Mouse (Mus musculus) left cerebral cortex, postnatal 10 days (tissue): ENCODE measurements around the gene Necab2. TPM values are rescaled to one million over a fixed set of nuclear protein-coding genes. Genes with fewer than 3 reads are reported as not detected.

Experiments
- DNase-seq, 2 experiments: peaks; one replicate each; pipeline ENCODE4 v3.0.0; 2021 to 2022; ENCODE audit warnings: low spot score in 2 of 2, mixed read lengths in 1 of 2; ENCODE audit errors: extremely low spot score in 1 of 2
- intact Hi-C: fragments of 180-260 bp; cut with DNase I; formaldehyde crosslinking; loops from one replicate; pipeline ENCODE4 v1.15.1; 2025
- total RNA-seq, 2 experiments: library from RNA; stranded (reverse); gene quantifications; 2 replicates each; pipeline ENCODE4 v1.2.3; 2021

Gene Necab2
- total RNA-seq, 2 experiments from 2014 or later: 51.6 to 63.6 TPM

DNA sequence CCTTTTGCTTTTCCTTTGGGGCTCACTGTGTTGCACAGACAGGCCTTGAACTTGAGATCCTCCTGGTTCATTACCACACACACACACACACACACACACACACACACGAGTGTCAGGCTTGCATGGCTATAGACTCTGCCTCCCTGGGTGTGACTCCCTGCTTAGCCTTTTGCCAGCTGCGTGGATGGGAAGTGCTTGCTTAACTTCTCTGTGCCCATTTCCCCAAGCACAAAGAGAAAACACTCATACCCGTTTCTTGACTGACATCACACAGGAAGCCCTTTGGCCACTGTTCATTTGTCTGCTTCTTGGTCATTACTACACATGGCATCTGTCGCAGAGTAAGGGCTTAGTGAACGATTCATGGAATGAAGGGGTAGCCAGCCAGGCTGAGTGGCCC lies 4.5 kb upstream of the Necab2 start:
- no peak for DNase-seq
- intact Hi-C loops: loop anchor here (5.0 to 10.0 kb wide), 2 partner anchors 235 to 333 kb away; partner anchors contain the start of gene Tldc1

DNA sequence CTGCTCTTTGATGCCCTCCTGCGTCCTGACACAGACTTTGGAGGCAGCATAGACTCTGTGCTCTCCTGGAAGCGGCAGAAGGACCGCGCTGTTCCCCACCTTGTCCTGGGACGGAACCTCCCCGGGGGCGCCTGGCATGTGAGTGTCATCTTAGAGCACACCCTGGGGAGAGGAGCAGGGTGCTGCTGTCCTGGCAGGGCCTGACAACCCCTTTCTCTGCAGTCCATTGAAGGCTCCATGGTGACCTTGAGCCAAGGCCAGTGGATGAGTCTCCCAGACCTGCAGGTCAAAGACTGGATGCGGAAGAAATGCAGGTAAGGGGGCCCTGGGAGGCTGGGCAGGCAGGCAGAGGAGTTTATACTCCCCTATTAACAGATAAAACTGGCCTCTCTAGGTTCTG lies 3.5 kb upstream of the Necab2 start:
- no peak for DNase-seq
- intact Hi-C loops: loop anchor here (5.0 to 10.0 kb wide), 2 partner anchors 234 to 332 kb away; partner anchors contain the start of gene Tldc1

DNA sequence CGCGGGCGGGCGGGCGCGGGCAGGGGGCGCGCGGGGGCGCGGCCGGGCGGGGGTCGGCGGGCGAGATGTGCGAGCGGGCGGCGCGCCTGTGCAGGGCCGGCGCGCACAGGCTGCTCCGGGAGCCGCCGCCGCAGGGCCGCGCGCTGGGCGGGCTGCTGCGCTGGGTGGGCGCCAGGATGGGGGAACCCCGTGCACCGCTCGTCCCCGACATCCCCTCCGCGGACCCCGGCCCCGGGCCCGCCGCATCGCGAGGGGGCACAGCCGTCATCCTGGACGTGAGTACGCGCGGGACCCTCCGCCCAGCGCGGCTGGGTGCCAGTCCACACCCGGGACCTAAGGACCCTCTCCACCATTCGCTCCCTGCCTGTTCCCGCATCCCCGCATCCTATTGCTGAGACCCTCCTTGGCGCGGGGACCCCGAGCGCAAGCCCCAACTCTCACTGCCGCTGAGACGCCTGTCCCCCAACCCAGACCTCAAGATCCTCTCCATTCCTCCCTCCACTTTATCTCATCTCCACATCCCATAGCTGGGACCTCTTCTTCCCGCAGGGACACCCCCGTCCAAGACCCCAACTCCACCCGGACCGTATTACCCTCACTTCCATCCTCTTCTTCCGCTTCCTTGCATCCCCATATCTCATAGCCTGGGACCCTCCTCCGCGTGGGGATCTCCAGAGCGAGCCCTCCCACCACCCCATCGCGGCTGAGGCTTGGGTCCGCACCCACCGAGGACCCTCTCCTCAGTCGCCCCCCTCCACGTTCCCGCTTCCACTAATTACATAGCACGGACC lies 666 bp downstream of the Necab2 start:
- DNase-seq: peak in 1 of 2 experiments; percentile 72
- intact Hi-C loops: loop anchor here (10.0 kb wide), 1 partner anchor 328 kb away; the partner anchor contains the start of gene Tldc1

DNA sequence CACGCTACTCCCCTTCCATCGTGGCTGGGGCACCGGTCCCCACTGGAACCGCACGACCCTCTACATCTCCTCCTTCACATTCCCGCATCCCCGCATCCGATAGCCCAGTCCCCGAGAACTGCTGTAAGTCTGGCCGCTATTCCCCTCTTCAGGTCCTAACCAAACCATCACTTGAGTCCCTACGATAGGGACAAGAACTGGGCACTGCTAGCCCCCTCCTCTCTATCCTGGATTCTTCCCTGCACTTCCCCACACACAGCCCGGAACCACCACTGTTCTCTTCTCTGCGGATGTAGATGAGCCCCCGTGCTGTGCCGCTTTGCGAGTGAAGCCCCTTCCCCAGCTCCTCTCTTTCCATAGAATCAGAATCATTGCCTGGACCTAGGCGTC lies 1.3 kb downstream of the Necab2 start:
- intact Hi-C loops: loop anchor here (10.0 kb wide), 1 partner anchor 327 kb away; the partner anchor contains the start of gene Tldc1
- DNase-seq: no peak

- DNase-seq: no peak
- intact Hi-C loops: loop anchor here (10.0 kb wide), 1 partner anchor 325 kb away; the partner anchor contains the start of gene Tldc1
These were observed 3.1 kb downstream of the Necab2 start for GRCm38 (mm10) chr8:119449627-119450026.

- DNase-seq: no peak
- intact Hi-C loops: no loop called here
These were observed 4.6 kb downstream of the Necab2 start for GRCm38 (mm10) chr8:119451131-119451530.

DNA sequence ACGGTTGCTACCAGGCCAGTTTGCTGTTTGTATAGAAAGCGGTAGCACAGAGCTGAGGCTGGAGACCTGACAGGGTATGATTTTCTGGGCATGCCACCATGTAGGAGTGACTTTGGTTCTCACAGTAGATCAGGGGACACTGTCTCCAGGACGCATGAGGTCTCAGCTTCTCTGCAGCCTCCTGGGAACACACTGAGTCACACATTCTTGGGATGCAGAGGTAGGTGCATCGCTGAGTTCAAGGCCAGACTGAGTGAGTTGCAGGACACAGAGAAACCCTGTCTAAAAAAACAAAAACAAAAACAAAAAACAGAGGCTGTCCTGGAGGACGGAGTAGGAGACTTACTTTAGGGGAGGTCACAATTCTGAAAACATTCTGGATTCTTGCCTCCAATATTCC lies 6.4 kb downstream of the Necab2 start:
- DNase-seq: no peak
- intact Hi-C loops: no loop called here

- no peak for DNase-seq
- intact Hi-C loops: no loop called here
These were observed 9.5 kb downstream of the Necab2 start for GRCm38 (mm10) chr8:119456045-119456444.

DNA sequence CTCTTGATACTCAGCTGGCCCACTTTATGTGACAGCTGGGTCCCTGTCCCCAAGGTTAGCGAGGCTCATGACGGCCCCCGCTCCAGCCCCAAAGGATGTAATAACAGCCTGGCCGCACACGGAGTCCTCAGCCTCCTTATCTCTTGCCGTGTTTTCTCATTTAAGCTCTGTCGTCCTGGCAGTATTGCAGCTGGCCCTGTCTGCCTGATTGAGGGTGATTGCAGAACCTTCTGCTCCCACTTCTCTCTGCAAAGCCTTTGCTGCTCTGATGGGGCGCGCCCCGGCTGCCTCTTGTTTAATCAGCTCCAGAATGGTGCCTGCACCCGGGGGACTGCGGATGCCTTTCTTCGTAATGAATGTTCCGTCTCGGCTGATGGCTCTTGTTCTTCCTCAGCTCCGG lies 13.2 kb downstream of the Necab2 start:
- intact Hi-C loops: no loop called here
- no peak for DNase-seq

GRCm38 (mm10) chr8:119461356-119461755 lies 14.8 kb downstream of the Necab2 start:
- DNase-seq: no peak
- intact Hi-C loops: no loop called here

GRCm38 (mm10) chr8:119463709-119464108 lies 17.2 kb downstream of the Necab2 start:
- intact Hi-C loops: no loop called here
- no peak for DNase-seq

DNA sequence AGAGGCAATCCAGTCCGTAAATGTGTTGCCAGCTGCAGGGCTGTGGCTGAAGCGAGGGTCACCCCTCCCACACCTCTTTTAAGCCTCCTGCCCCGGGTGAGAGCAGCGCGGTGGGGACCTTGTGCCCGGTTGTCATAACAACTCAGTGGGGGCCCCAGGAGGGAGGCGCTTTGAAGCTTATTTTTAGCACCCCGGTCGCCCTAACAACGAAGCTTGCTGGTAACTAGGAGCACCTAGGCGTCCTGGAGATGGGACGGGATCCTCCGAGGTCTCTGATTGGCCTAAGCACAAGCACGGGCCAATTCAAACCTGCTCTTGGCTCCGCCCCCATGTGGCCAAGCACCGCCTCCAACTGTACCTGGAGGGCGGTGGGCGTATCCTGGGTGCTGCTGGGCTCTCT lies 19.6 kb downstream of the Necab2 start:
- peak; percentile 64 to 67 for DNase-seq
- intact Hi-C loops: no loop called here

GRCm38 (mm10) chr8:119466794-119467193 lies 20.3 kb downstream of the Necab2 start:
- intact Hi-C loops: no loop called here
- DNase-seq: no peak

DNA sequence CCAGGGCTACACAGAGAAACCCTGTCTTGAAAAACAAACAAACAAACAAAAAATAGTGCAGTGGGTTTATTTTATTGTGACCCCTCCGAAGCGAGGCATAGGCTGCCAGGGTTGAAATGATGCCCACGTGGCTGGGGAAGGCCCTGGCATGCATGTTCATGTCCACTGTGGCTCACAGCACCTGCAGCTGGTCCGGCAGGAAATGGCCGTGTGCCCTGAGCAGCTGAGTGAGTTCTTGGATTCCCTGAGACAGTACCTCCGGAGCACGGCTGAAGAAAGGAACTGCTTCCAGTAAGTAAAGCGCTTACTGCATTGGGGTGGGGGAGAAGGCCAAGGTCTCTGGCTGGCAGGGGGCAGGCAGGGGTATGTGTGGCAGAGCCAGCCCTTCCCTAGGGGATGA lies 21.6 kb downstream of the Necab2 start:
- intact Hi-C loops: no loop called here
- DNase-seq: no peak

DNA sequence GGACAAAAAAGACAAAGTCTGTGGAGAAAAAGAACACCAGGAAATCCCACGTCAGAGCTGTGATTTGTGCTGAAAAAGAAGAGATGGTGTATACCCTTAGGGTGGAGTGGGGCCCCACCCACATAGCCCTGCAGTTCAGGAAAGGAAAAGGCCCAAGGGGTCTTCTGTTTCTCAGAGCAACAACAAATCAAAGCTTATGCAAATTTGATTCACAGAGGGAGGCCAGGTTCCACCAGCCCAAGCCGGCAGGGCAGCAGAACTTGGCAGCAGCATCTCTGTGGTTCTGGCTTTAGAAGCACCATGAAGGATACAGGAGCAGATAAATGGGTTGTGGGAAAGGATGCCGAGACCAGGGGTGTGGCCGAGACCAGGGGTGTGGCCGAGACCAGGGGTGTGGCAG lies 32.2 kb downstream of the Necab2 start:
- intact Hi-C loops: no loop called here
- no peak for DNase-seq

- intact Hi-C loops: no loop called here
- no peak for DNase-seq
These were observed 37.8 kb downstream of the Necab2 start for GRCm38 (mm10) chr8:119484145-119484896.

- no peak for DNase-seq
- intact Hi-C loops: no loop called here
These were observed 40.6 kb downstream of the Necab2 start for GRCm38 (mm10) chr8:119487093-119487492.

- intact Hi-C loops: loop anchor here (2.0 kb wide), 1 partner anchor 52 kb away; no protein-coding TSS in a partner anchor
- no peak for DNase-seq
These were observed 50.3 kb downstream of the Necab2 start for GRCm38 (mm10) chr8:119496848-119497247.

- intact Hi-C loops: no loop called here
- DNase-seq: no peak
These were observed 53.3 kb downstream of the Necab2 start for GRCm38 (mm10) chr8:119499836-119500235.

GRCm38 (mm10) chr8:119501598-119501997 lies 55.1 kb downstream of the Necab2 start, which contains the start of gene Slc38a8:
TSS of gene Slc38a8 (minus strand) at chr8:119501698.
- intact Hi-C loops: no loop called here
- no peak for DNase-seq
